Mouse (Mus musculus) left cerebral cortex, adult 11 months (tissue): ENCODE results near the gene Popdc3.
"Not testable (repeated sequence)": the region's sequence is repeated elsewhere in the genome, so short reads cannot be mapped to it uniquely, and the experiment has no call there.

Experiments
- DNase-seq: peaks from one replicate; pipeline ENCODE4 v3.0.0; 2022; ENCODE audit warnings: low spot score

The Popdc3 gene

DNA sequence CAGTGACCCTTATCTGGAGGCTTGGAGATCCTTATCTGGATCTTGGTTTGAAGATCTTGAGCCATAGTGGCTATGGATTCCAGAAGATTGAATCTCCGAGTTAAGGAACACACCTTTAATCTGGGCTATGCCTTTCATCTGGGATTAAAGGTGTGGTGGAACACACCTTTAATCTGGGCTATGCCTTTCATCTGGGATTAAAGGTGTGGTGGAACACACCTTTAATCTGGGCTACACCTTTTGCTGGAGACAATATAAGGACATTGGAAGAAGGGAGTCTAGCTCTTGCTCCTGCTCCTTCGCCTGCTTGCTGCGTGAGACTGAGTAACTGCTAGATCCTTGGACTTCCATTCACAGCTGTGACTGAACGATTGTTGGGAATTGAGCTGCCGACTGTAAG is at the start of gene Popdc3:
Gene Popdc3 (plus strand): TSS at position 301 of the 400 bp plus-strand sequence.
- not testable (repeated sequence) for DNase-seq

DNA sequence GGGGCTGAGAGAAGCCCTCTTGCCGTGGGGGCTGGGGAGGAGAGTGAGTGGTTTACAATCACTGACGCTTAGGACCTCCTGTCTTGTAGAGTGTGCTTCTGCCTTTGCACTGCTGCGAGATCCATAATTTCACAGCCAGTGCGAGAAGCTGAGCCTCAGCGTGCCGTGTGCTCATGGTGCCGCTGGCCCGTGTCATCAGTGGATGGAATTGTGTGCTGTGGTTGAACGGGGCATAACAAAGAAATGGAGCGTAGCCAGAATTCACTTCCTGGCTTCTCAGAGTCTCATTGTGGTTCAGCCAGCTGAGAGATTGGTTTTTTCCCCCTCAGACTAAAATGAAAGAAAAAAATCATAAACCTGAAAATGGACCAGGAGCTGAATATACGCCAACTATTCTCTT is 48.8 kb upstream of the Popdc3 start:
- no peak for DNase-seq

DNA sequence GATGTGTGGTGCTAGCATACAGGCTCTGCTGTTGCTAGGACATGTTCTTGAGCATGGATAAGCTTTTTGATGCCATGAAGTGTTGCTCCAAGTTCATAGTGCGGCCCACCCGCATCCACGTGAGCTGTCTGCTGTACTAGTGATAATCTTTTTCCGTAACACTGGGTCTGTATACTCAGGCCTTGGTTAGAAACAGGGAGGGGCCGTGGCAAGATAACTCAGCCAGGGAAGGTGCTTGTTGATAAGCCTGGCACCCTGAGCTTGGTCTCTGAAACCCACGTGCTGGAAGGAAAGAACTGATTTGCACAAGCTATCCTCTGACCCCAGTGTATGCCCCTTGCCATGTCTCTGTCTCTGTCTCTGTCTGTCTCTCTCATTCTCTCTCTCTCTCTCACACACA is 47.9 kb upstream of the Popdc3 start:
- DNase-seq = no peak

DNA sequence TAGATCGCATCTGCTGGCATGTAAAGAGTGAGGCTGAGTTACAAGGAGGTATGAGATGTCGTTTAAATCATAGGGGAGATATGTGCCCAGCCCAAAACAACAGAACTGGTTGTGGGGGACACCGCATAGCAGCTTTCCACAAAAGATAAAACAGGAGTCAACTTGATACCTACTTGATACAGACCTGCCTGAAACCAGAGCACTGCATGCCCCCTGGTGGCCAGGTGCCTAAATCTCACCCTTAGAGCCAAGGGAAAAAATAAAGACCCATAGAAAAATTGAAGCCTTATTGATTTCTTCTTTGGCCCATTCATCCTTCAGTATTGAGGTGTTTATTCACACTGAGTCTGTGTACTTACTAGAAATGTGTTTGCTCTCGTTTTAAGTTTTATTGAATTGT is 45.5 kb upstream of the Popdc3 start:
- no peak for DNase-seq

DNA sequence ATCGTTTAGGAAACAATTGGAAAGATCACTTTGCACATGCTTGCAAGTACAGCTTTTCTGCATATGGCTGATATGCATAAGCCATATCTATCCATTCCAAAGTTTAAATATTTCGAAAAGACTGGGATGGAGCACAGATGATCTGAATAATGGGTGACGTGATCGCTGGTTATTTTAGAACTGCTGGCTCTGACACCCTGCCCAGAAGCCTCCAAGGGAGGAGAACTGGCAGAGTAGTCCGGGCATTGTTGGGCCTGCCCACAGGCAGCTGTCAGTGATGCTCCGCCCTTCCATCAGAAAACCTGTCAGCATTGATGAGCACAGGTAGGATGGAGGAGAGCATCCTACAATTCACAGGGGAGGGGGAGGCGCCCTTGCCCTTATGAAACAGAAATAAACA is 41.1 kb upstream of the Popdc3 start:
- no peak for DNase-seq

DNA sequence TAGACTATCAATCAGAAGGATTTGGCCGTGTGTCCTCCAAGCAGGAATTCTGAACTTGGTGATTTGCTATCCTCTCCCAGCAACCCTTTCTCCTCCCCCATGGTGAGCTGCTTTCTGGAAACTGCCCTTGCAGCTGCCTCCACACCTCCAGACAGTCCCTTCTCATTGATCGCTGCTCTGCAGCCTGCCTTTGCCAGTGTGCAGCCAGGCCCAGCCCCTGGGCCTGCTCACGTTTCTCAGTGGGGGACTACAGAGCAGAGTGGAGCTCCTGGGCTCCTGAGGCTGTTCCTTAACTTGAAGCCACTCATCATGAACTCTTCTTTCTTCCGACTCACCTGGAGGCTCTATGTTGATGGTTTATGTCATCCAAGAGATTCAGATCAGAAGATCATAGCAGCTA is 38.0 kb upstream of the Popdc3 start:
- no peak for DNase-seq

DNA sequence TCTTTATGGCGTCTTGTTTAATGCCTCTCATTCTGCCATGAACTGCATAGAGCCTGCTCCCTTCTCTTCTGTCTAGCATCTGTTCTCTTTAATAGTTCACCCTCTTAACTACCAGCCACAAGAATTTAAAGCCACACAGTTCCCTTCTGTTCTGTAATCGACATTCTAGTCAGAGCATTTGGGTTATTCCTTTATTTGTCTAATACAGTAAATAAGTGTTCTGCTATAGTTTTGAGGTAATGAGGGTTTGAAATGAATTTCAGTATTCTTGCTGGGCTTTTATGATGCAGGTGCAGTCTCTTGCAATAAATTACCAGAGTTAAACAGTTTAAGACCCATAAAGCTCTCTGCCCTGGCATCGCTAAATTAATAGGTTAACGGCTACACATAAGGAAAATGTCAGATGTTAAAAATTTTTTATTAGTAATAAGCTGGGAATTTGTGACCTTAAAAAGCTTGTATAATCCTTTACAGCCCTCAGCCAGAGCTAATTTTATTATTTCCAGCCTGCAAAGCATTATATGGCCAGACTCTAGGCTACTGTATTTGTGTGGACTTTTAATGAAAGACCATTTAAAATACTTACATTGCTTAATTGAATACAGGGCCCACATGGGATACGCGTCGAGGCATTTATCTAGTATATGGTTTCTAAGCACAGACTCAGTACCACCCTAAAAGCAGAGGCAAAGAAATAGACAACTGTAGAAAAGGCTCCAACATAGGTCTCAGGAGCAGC is 37.3 kb upstream of the Popdc3 start:
- no peak for DNase-seq

DNA sequence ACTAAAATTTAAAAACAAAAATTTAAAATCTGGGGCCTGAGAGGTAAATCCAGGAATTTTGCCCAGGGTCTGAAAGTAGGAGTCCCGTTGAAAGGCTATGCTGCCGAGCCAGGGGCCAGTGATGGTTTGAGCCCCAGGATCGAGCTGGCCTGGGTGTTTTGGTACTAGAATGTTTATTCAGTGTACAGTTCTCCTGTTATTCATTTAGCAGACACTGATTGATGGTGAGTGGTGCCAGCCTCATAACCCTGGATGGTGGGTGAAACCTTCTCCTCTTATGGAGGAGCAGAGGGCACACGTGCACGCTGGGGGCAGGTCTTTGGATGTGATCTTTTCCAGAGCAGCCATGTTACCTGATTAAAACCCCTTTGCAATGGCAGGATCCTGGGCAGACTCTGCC is 35.5 kb upstream of the Popdc3 start:
- DNase-seq = no peak

DNA sequence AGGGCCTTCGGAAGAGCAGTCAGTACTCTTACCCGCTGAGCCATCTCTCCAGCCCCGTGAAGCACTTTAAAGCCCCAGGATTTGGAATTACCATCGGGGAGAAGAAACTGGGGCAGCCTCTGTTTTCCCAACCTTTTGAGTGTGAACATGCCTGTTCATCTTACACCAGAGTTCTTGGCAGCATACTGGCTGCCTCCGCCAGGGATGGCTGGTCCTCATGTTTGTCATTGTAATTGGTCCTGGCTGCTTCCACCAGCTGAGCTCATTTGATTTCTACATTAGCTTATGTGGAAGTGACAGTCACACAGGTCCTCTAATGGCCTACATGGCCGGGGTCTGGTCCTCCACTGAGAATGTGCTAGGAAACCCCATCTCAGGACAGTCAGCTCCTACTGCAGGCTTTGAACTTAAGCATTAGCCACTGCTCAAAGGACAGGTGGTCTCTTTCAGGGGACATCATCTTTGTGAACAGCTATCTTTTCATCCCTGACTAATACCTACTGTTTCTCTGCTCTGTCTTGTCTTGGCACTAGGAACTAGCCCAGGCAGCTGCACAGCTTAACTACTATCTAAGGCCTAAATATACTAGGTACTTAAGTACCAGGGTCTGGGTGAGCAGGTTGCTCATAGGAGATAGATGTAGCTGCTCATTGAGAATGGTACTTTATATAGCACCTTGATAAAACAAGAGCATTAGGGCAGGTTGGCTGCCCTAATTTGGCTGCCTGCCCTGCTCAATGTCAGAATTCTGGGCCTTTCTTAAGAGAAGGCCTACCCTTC is 33.7 kb upstream of the Popdc3 start:
- no peak for DNase-seq

DNA sequence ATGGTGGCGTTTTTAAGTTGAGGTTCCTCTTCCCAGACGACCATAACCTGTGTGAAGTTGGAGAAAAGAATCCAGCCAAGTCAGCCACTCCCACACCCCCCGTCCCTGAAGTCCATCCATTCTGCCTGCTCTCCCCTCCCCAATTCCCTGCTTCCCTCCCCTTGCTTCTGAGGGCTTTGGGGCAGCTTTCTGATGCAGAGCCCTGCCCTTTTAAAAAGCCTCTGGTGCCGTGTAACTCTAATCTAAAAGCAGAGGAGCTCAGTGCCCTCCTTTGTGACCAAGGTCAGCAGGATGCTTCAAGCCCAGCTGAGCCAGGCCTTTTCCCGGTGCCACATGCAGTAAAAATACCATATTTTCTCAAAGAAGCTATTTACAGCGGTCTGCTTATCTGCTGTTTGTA is 31.1 kb upstream of the Popdc3 start:
- DNase-seq = no peak

DNA sequence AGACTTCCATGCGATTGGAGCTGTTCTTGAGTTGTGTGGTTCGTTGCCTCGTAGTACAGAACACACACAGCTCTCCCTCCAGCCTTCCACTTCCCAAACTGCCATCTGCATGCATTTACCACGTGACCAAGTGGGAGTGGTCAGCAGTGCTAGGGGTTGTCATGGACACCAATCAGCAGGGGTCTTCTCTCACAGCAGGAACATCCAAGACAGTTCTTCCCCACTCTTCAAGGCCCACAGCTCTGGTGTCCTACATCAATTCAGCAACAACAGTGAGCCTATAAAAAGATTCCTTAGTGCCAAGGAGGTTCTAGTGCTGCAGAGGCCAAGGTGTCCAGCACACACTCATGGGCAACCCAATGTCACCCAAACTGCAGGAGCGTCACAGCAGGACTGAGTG is 26.8 kb upstream of the Popdc3 start:
- DNase-seq = no peak

DNA sequence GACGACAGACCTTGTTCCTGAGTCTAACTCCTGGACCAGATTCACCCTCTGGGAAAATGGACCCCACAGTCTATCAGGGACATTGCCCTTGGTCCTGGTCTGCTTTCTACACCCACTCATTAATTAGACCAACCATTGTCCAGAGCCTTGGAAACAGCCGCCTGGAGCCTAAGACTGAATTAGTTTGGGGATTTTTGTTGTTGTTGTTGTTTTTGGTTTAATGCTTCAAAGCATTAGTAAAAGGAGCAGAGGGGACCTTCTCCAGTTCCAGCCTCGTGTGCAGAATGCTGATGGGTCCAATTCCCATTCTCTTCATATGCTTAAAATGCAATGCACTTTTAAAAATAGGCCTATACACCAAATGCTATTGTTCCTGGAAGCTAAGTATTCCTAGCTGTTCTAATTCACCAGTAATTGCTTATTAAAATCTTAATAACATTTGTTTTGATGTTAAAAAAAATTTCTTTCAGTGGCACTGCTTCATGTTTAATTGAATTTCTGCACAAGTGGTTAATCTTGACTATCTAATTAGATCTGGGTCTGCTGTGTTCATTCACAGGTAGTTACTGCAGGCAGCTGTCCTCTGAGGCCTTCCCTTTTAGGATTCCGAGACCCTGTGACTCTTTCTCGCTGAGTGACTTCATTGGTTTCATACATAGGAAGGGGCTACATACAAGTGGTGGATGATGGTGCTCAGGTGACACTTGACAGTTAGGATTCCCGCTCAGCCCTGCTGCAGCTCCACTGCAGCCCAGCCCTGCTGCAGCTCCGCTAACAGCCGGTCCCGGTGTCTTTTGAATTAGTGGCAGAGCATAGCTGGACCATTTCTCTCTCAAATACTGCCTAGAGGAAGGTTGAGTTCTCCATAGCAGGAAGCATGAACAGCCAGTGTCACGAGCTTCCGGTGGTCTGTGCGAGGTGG is 25.9 kb upstream of the Popdc3 start:
- DNase-seq = no peak

DNA sequence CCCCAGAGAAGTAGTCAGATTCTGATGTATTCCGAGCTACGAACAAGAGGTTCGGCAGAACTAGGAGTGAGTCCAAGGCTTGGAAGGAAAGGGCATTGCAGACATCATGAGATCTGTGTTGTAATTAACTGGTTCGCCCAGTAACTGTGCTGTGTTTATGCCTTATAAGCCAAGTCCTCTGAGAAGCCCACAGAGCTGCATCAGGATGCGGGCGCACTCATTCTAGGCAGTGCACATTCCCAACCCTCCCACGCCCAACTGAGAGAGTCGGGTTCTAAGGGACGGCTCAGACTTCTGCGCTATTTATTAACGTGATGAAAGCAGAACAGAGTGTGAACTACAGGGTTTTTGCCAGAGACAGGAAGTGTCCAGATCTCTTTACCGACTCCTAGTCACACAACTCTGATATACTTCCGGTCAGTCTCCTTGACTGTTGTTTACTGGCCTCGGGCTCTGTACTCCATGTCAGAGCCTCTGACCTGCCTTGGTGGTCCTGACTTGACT is 23.3 kb upstream of the Popdc3 start:
- DNase-seq = no peak

DNA sequence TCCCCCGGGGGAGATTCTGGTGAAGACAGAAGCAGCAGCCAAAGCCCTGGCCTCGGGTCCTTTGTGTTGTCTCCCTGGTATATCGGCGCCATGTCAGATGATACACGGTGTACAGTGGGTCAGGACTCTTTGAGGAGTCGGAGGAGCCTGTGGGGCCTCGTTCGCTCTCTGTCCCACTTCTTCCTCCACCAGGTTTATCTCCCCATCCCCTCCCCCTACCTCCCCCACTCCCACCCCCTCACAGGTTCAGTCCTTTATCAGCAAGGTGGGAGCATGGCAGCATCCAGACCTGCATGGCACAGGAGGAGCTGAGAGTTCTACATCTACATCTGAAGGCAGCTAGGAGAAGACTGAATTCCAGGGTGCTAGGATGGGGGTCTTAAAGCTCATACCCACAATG is 12.0 kb upstream of the Popdc3 start:
- no peak for DNase-seq

DNA sequence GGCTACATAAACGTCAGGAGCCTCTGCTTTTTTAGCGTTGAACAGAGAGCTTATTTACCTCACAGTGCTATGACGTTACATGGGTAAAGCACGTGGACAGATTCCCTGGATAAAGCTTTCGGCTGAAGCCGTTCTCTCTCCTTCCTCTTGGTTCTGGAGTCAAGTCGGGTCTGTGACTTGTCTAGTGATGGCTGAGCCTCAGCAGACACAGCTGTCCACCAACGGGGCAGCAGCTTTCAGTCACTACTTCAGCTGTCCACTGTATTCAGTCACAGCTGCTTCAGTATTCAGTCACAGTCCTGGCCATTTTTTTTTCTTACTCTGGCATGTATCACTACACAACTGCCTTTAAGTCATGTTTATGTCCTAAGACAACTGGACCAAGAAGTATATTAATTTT is 4.0 kb upstream of the Popdc3 start:
- no peak for DNase-seq

DNA sequence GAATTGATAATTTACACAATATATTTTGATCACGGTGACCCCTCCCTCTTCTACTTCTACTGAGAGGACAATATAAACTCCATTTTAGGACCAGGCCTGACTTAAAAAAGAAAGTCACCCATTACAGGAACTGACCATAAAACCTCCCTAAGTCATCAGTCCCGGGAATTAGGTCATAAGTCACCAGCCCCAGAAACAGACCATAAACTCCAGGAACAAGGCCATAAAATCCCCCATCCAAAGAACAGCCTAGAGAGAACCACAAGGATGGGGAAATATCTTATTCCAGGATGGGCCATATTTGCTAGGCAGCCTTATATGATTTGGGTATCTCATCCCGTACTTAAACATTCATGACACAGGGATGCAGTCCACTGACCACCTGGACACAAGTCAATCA is 3.6 kb upstream of the Popdc3 start:
- DNase-seq = no peak

DNA sequence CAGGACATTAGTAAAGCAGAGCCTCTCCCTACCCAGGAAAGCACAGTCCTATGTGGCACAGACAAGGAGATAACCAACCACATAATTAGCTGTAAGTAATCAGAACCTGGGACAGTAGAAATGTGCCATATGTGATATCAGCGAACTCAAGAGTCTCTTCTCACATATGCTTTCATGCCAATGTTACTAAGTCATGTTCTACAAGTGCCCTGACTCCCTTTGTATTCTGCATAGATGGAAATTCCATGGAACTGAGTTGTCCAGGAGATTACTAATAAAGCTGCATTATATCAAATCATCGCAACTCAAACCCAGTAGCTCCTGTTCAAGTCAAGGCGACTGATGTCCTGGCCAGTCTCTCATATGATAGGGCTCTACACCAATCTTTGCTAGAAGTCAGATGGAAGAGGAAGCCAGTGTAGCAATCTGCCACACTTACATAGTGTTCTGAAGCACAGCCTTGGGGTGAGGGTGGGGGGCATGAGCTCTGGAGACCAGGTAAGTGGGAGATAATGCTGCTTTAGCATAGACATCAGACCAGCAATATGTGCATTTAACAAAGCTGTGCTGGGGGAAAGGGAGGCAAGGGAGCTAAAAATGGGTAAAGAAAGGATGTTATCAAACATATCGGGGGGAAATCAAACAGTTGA is 2.9 kb downstream of the Popdc3 start:
- DNase-seq = no peak

DNA sequence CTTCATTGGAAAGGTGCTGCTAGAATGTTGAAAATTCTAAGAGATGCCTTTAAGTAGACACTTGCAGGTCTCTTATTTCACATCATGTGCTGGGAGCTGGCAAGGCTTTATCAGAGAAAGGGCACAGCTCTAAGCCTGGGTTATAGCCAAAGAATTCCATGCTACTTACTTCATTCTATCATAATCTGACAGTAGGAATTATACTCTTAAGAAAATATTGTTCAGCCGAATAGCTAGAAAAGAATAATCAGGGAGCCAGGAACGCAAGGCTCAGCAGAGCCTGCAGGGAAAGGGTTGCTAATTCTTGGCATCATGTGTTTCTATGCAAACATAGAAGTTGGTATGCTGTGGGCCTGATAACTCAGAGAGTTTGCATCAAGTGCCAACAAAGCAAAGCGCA is 3.4 kb downstream of the Popdc3 start:
- DNase-seq = no peak

DNA sequence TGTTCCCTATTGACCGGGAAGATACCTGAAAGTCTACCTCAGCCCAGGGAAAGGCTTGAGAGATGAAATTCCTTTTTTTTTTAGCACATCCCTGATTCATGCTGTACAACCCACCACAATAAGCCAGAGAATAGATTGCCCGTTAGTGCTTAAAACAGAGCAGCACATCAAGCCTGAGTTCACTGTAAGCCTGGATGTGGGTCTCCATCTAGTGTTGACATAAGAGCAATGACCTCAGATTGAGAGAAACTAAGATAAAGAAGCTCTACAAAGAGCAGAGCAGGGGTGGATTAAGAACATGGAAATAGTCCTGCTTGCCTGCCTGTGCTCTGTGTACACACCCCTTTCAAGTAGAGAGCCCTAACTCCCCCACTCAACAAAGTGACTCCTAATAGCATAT is 7.6 kb downstream of the Popdc3 start:
- DNase-seq = no peak

DNA sequence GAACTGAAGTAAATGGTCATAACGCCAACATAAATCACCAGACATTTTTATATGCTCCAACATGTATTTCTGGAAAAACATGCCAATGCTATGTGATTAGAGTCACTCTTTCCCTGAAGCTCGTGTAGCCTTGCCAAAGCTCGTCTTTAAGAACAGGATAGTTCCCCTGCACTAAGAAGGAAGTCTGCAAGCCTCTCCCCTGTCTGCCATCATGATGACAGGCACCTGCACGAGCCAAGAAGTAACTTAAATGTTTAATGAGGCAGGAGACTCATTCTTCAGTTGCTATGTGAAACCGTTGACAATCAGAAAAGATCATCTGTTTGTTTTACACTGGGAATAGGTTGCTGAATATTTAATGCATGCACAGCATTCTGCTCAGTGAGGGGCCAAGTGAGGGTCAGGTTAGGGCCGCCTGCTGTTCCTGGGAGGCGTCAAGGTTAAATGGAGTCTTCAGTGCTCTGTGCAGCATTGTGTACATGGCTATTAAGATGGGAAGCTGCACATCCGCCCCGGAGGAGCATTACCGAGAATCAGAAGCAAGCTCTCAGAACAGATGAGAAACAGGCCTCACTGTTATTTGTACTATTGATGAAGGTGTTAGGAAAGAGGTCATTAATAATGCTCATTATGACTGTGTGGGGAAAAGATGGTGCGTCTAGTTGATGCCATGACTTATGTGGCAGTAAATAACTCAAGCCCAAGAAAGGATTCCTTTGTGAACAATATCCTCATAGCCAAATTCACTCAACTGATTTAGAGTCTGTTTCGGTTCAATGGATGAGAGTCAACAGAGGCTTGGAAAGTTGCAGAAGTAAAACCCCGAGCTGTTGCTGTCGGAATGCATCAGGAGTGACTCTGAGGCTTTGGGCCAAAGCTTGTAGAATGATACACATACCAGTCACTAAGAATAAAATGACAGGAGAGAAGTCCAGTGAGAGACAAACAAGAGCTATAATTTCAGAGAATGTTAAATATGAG is 15.7 kb downstream of the Popdc3 start:
- DNase-seq = no peak

DNA sequence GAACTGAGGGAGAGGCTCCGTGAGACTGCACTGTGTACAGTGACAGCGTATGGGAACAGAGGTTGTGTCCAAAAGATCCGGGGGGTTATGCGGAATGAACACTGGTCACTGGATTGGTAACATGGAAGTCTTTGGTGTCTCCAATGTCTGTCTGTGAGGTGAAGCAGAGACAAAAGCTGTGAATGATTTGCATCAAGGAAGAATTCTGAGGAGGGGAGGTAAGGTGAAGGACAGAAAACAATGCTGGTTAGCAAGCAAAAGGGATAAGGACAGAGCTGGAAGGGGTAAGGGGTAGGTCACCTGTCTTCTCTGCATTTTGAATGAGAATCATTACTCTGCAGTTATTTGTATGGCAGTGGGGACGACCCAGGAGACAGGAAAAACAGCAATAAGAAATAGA is 16.6 kb downstream of the Popdc3 start:
- no peak for DNase-seq
